Mouse (Mus musculus) MEL (cell line): Measurements from ENCODE around the gene Nova2. TPM values are rescaled to one million over a fixed set of nuclear protein-coding genes. Genes with fewer than 3 reads are reported as not detected.

Experiments
- DNase-seq: peaks from one replicate; pipeline ENCODE4 v3.0.0; 2011; ENCODE audit warnings: low read depth, low spot score
- H3K27ac ChIP-seq: 2 replicates; pipeline ENCODE4 v1.5.1; 2012; ENCODE audit warnings: low read depth, mild to moderate bottlenecking, control low read depth, low read length, moderate library complexity; ENCODE audit not compliant: control insufficient read depth
- H3K27me3 ChIP-seq, 2 experiments: fragments of 150-350 bp in 1 of 2; sonication (generic) in 1 of 2; 2 replicates each; pipeline ENCODE4 v1.6.1; 2012; ENCODE audit warnings: low read length in 2 of 2, mild to moderate bottlenecking in 2 of 2, improper control_type of control experiment in 1 of 2, moderate library complexity in 1 of 2; ENCODE audit not compliant: insufficient read depth in 2 of 2, control insufficient read depth in 1 of 2
- H3K36me3 ChIP-seq, 2 experiments: 2 replicates each; pipeline ENCODE4 v1.6.1; 2012 to 2014; ENCODE audit warnings: low read length in 2 of 2, improper control_type of control experiment in 1 of 2, inconsistent platforms in 1 of 2, mild to moderate bottlenecking in 1 of 2; ENCODE audit not compliant: insufficient read depth in 2 of 2, control insufficient read depth in 1 of 2
- H3K4me1 ChIP-seq, 2 experiments: fragments of 150-350 bp in 1 of 2; sonication (generic) in 1 of 2; 2 replicates each; pipeline ENCODE4 v1.6.1; 2012; ENCODE audit warnings: low read length in 2 of 2, improper control_type of control experiment in 1 of 2, mild to moderate bottlenecking in 1 of 2; ENCODE audit not compliant: insufficient read depth in 2 of 2, control insufficient read depth in 1 of 2
- H3K4me3 ChIP-seq, 2 experiments: fragments of 150-350 bp in 1 of 2; sonication (generic) in 1 of 2; 2 replicates each; pipeline ENCODE4 v1.5.1; 2012; ENCODE audit warnings: low read depth in 2 of 2, low read length in 2 of 2, mild to moderate bottlenecking in 2 of 2, moderate library complexity in 2 of 2, control low read depth in 1 of 2, improper control_type of control experiment in 1 of 2; ENCODE audit not compliant: control insufficient read depth in 1 of 2, insufficient read depth in 1 of 2
- H3K79me2 ChIP-seq: 2 replicates; pipeline ENCODE4 v1.6.1; 2012; ENCODE audit warnings: mild to moderate bottlenecking, low read length, moderate library complexity; ENCODE audit not compliant: control insufficient read depth, poor library complexity, insufficient read depth
- H3K9ac ChIP-seq: 2 replicates; pipeline ENCODE4 v1.6.1; 2012; ENCODE audit warnings: low read depth, mild to moderate bottlenecking, control low read depth, low read length, moderate library complexity; ENCODE audit not compliant: control insufficient read depth, poor library complexity, severe bottlenecking
- H3K9me3 ChIP-seq: fragments of 150-350 bp; sonication (generic); replicated peaks from 2 replicates; pipeline ENCODE4 v1.6.1; 2012; ENCODE audit warnings: mild to moderate bottlenecking, low read length, improper control_type of control experiment, moderate library complexity; ENCODE audit not compliant: insufficient read depth
- BHLHE40 ChIP-seq: IDR thresholded peaks from 2 replicates; pipeline ENCODE4 v1.6.1; 2012; ENCODE audit warnings: low read depth, mild to moderate bottlenecking, inconsistent platforms, low read length, improper control_type of control experiment, borderline replicate concordance
- CHD2 ChIP-seq: IDR thresholded peaks from 2 replicates; pipeline ENCODE4 v1.6.1; 2011; ENCODE audit warnings: low read length, improper control_type of control experiment
- E2F4 ChIP-seq: IDR thresholded peaks from 2 replicates; pipeline ENCODE4 v1.6.1; 2011; ENCODE audit warnings: low read depth, low read length, improper control_type of control experiment, borderline replicate concordance
- ELF1 ChIP-seq: IDR thresholded peaks from 2 replicates; pipeline ENCODE4 v1.6.1; 2014; ENCODE audit warnings: low read depth, mild to moderate bottlenecking, inconsistent platforms, low read length, improper control_type of control experiment, moderate library complexity
- EP300 ChIP-seq, 2 experiments: IDR thresholded peaks; 2 replicates each; pipeline ENCODE4 v1.6.1; 2011; ENCODE audit warnings: improper control_type of control experiment in 2 of 2, low read length in 2 of 2, low read depth in 1 of 2, mild to moderate bottlenecking in 1 of 2
- ETS1 ChIP-seq: IDR thresholded peaks from 2 replicates; pipeline ENCODE4 v1.6.1; 2012; ENCODE audit warnings: low read depth, mild to moderate bottlenecking, inconsistent platforms, low read length, improper control_type of control experiment, moderate library complexity
- GATA1 ChIP-seq: IDR thresholded peaks from 2 replicates; pipeline ENCODE4 v1.6.1; 2011; ENCODE audit warnings: low read depth, low read length, improper control_type of control experiment
- HCFC1 ChIP-seq: IDR thresholded peaks from 2 replicates; pipeline ENCODE4 v1.6.1; 2012; ENCODE audit warnings: low read depth, mild to moderate bottlenecking, inconsistent platforms, low read length, improper control_type of control experiment, moderate library complexity
- MAFK ChIP-seq: IDR thresholded peaks from 2 replicates; pipeline ENCODE4 v1.6.1; 2011; ENCODE audit warnings: low read depth, mild to moderate bottlenecking, low read length, improper control_type of control experiment, borderline replicate concordance
- MAX ChIP-seq: IDR thresholded peaks from 2 replicates; pipeline ENCODE4 v1.6.1; 2011; ENCODE audit warnings: low read length, improper control_type of control experiment
- MEF2A ChIP-seq: IDR thresholded peaks from 2 replicates; pipeline ENCODE4 v1.6.1; 2014; ENCODE audit warnings: low read depth, mild to moderate bottlenecking, inconsistent platforms, low read length, improper control_type of control experiment; ENCODE audit not compliant: poor library complexity, insufficient replicate concordance, severe bottlenecking; ENCODE audit errors: extremely low read depth
- MXI1 ChIP-seq: IDR thresholded peaks from 2 replicates; pipeline ENCODE4 v1.6.1; 2011; ENCODE audit warnings: mild to moderate bottlenecking, low read depth, low read length, improper control_type of control experiment
- MYC ChIP-seq: IDR thresholded peaks from 2 replicates; pipeline ENCODE4 v1.6.1; 2011; ENCODE audit warnings: low read depth, mild to moderate bottlenecking, low read length, improper control_type of control experiment, moderate library complexity
- NELFE ChIP-seq: IDR thresholded peaks from 2 replicates; pipeline ENCODE4 v1.6.1; 2011; ENCODE audit warnings: low read depth, low read length, improper control_type of control experiment
- NRF1 ChIP-seq: IDR thresholded peaks from 2 replicates; pipeline ENCODE4 v1.6.1; 2014; ENCODE audit warnings: low read depth, mild to moderate bottlenecking, inconsistent platforms, low read length, improper control_type of control experiment, moderate library complexity; ENCODE audit not compliant: poor library complexity, insufficient read depth, severe bottlenecking
- POLR2A ChIP-seq, 2 experiments: IDR thresholded peaks; 2 replicates each; pipeline ENCODE4 v1.6.1; 2011 to 2012; ENCODE audit warnings: low read length in 2 of 2, mild to moderate bottlenecking in 2 of 2, control low read depth in 1 of 2, improper control_type of control experiment in 1 of 2, low read depth in 1 of 2, moderate library complexity in 1 of 2; ENCODE audit not compliant: control insufficient read depth in 1 of 2, insufficient read depth in 1 of 2, poor library complexity in 1 of 2
- POLR2AphosphoS2 ChIP-seq: IDR thresholded peaks from 2 replicates; pipeline ENCODE4 v1.6.1; 2011; ENCODE audit warnings: low read length, improper control_type of control experiment
- RAD21 ChIP-seq: IDR thresholded peaks from 2 replicates; pipeline ENCODE4 v1.6.1; 2011; ENCODE audit warnings: mild to moderate bottlenecking, low read depth, low read length, improper control_type of control experiment
- RCOR1 ChIP-seq: IDR thresholded peaks from 2 replicates; pipeline ENCODE4 v1.6.1; 2012; ENCODE audit warnings: low read depth, mild to moderate bottlenecking, inconsistent platforms, low read length, improper control_type of control experiment
- SIN3A ChIP-seq: IDR thresholded peaks from 2 replicates; pipeline ENCODE4 v1.6.1; 2012; ENCODE audit warnings: low read length, improper control_type of control experiment, inconsistent platforms
- SMC3 ChIP-seq: IDR thresholded peaks from 2 replicates; pipeline ENCODE4 v1.6.1; 2011; ENCODE audit warnings: low read depth, low read length, improper control_type of control experiment
- TAL1 ChIP-seq: IDR thresholded peaks from 2 replicates; pipeline ENCODE4 v1.6.1; 2012; ENCODE audit warnings: mild to moderate bottlenecking, inconsistent platforms, low read length, moderate library complexity, mixed read lengths
- TBP ChIP-seq: IDR thresholded peaks from 2 replicates; pipeline ENCODE4 v1.8.0; 2011; ENCODE audit warnings: low read depth, low read length, improper control_type of control experiment
- TCF12 ChIP-seq: IDR thresholded peaks from 2 replicates; pipeline ENCODE4 v1.6.1; 2014; ENCODE audit warnings: low read depth, mild to moderate bottlenecking, inconsistent platforms, low read length, improper control_type of control experiment, moderate library complexity
- UBTF ChIP-seq: IDR thresholded peaks from 2 replicates; pipeline ENCODE4 v1.6.1; 2012; ENCODE audit warnings: low read depth, mild to moderate bottlenecking, inconsistent platforms, low read length, improper control_type of control experiment, moderate library complexity, borderline replicate concordance; ENCODE audit not compliant: insufficient read depth
- ZC3H11A ChIP-seq: IDR thresholded peaks from 2 replicates; pipeline ENCODE4 v1.6.1; 2012; ENCODE audit warnings: low read depth, mild to moderate bottlenecking, inconsistent platforms, low read length, improper control_type of control experiment
- ZKSCAN1 ChIP-seq: IDR thresholded peaks from 2 replicates; pipeline ENCODE4 v1.6.1; 2012; ENCODE audit warnings: low read depth, mild to moderate bottlenecking, inconsistent platforms, low read length, improper control_type of control experiment, moderate library complexity
- ZMIZ1 ChIP-seq: IDR thresholded peaks from 2 replicates; pipeline ENCODE4 v1.6.1; 2012; ENCODE audit warnings: low read depth, mild to moderate bottlenecking, inconsistent platforms, low read length, improper control_type of control experiment, moderate library complexity
- ZNF384 ChIP-seq: IDR thresholded peaks from 2 replicates; pipeline ENCODE4 v1.6.1; 2012; ENCODE audit warnings: low read depth, mild to moderate bottlenecking, inconsistent platforms, low read length, improper control_type of control experiment
- polyA plus RNA-seq, 2 experiments: library from polyadenylated mRNA; stranded (reverse) in 1 of 2; unstranded in 1 of 2; fragments of >175 nt in 1 of 2; fragments of >200 nt in 1 of 2; gene quantifications; 2 replicates each; pipeline versions ENCODE4 v1.2.1 to v1.2.4; 2012; ENCODE audit warnings: low replicate concordance in 2 of 2, low read depth in 1 of 2; ENCODE audit not compliant: insufficient read length in 2 of 2, insufficient read depth in 1 of 2, missing spikeins in 1 of 2
- total RNA-seq: library from RNA; depleted of rRNA; stranded (reverse); fragments of 300-350 nt; gene quantifications from 2 replicates; pipeline ENCODE4 v1.2.3, GENCODE M21; 2012

Nova2 gene
- total and polyA plus RNA-seq, 3 experiments = 0.04 to 0.22 TPM; not detected in 1

DNA sequence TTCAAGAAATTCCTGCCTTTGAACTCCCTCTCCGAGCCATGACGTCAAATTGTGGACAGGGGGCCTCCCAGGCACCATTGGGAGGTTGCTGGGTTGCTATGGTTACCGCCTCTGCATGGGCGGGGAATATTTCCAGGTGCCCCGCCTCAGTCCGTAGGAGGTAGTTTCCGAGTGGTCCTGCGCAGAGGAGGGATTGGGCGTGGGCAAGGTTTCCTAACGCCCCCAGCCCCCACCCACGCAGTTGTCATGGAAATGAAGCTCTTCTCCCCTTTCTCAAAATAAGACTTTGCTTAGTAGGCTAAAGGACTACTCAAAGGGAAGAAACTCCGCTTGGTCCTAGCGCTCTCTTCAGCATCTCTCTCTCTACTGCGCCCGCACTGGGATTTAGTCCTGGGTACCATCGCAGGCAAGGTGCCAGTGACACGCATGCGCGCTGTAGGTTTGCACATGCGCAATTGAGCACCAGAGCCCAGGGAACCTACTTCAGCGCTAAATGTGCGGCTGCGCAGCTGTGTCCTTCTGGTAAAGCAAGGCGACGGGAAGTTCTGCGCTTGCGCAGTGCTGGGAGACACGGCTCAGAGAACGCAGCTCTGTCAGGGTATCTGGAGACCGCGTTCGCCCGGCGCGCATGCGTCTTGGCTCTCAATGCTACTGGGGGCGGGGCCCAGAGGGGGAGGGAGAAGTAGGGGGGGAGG lies 65.1 kb downstream of the Nova2 start, which contains the start of gene Mypop:
TSS of gene Mypop (plus strand) at position 645 of the 695 bp plus-strand sequence.
- peak within 1 kb of the TSS; percentile 53 for H3K9ac ChIP-seq
- no peaks in the 10 kb centered on the region for H3K27me3 ChIP-seq
- no peaks in the 10 kb centered on the region for H3K9me3 ChIP-seq
- H3K79me2 ChIP-seq = no peaks in the 10 kb centered on the region
- peak; percentile 100 for DNase-seq
- peak within 1 kb of the TSS; percentile 45 to 47 for H3K4me3 ChIP-seq
- 0 out of 2 replicates have a peak, but pooled peaks have one; percentile 32 for TF ChIP-seq ZKSCAN1
- TF ChIP-seq SIN3A = peak; percentile 26; the same call in 1 of the 2 replicates
- no peak for TF ChIP-seq BHLHE40
- no peak for TF ChIP-seq TAL1
- TF ChIP-seq NELFE = peak; percentile 78
- TF ChIP-seq POLR2AphosphoS2 = peak; percentile 98
- no peak for TF ChIP-seq MAFK
- no peak for TF ChIP-seq EP300 (IDR thresholded peaks at IDR 0.05; ENCODE audit: low read depth in 1 of 2, low read length in 2 of 2)
- TF ChIP-seq MXI1 = 0 out of 2 replicates have a peak, but pooled peaks have one; percentile 38
- TF ChIP-seq ZNF384 = no peak
- TF ChIP-seq GATA1 = no peak
- TF ChIP-seq HCFC1 = peak; percentile 86
- no peak for TF ChIP-seq ETS1
- no peak for TF ChIP-seq MEF2A
- 0 out of 2 replicates have a peak, but pooled peaks have one; percentile 22 for TF ChIP-seq MAX
- peak; percentile 39; the same call in 1 of the 2 replicates for TF ChIP-seq ELF1
- TF ChIP-seq RAD21 = no peak
- TF ChIP-seq E2F4 = no peak
- peak; percentile 91 for TF ChIP-seq NRF1
- TF ChIP-seq POLR2A (IDR thresholded peaks at IDR 0.05; ENCODE audit: control insufficient read depth in 1 of 2, insufficient read depth in 1 of 2, low read depth in 1 of 2, low read length in 2 of 2, poor library complexity in 1 of 2) = peak; percentile 30 to 67; a peak in 2 of 4 replicates
- no peak for TF ChIP-seq MYC
- no peak for TF ChIP-seq UBTF
- TF ChIP-seq RCOR1 = peak; percentile 33; the same call in 1 of the 2 replicates
- no peak for TF ChIP-seq TCF12
- TF ChIP-seq ZC3H11A = no peak
- TF ChIP-seq ZMIZ1 = 0 out of 2 replicates have a peak, but pooled peaks have one; percentile 49
- 0 out of 2 replicates have a peak, but pooled peaks have one; percentile 11 for TF ChIP-seq TBP
- TF ChIP-seq CHD2 = peak; percentile 48; the same call in 1 of the 2 replicates
- TF ChIP-seq SMC3 = no peak
- TF ChIP-seq, all 39 proteins: peak for 14
- Histone ChIP-seq H3K36me3 (peaks cover 0 to 7% of the 10 kb centered on the region in 2 experiments; a peak in 2 of 4 replicates), H3K4me1 (peaks cover 2 to 21% of the 10 kb centered on the region in 2 experiments; a peak in 3 of 4 replicates), H3K27ac (peak within 1 kb of the TSS; percentile 34)
